Mouse (Mus musculus) embryonic fibroblast, embryonic 13.5 days (primary cell): Measurements from ENCODE around the gene Slc35d1.

ENCODE experiments used
- CTCF ChIP-seq: IDR thresholded peaks from 2 replicates; pipeline ENCODE4 v1.5.1; 2011; ENCODE audit warnings: mild to moderate bottlenecking, control low read depth, low read length, moderate library complexity, borderline replicate concordance; ENCODE audit not compliant: insufficient read depth
- POLR2A ChIP-seq: IDR thresholded peaks from 2 replicates; pipeline ENCODE4 v1.6.1; 2011; ENCODE audit warnings: low read depth, mild to moderate bottlenecking, control low read depth, low read length, moderate library complexity

DNA sequence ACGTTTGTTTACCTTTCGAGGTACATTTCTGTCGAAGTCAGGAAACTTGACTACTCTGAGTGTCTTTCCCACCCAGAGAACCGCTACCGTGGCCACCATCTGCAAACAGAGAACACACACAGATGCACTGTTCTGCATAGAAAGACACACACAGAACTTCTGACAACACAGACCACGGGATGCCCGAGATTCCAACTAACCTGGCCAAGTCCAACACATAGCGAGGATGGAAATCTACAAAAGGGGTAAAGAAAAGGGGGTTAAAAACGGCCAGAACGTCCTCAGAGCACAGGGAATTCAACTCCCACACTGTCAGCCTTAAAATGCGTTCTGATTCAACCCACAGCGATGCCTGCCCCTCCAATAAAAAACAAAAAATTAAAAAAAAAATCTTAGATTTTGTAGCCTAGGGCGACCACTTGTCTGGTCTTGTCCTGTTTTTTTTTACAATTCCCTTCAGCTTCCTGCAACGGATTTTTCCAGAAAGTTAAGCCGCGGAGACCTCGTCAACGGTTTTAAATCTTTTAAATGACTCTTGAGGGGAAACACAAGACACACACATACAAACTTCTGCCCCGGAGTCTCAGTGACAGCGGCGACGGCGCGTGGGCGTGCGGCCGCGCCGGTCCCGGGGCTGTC is 986 bp downstream of the Slc35d1 start:
- no peak for TF ChIP-seq CTCF
- no peak for TF ChIP-seq POLR2A
